Mouse (Mus musculus) megakaryocyte, adult 5-6 weeks (primary cell): ENCODE measurements around the gene Rab24. TPM values are rescaled to one million over a fixed set of nuclear protein-coding genes. Genes with fewer than 3 reads are reported as not detected.

Experiments used
- total RNA-seq, 2 experiments: library from RNA; stranded (forward) in 1 of 2; stranded (reverse) in 1 of 2; fragments of 153-499, 151-499 nt in 1 of 2; fragments of 221-1000, 200-1000 nt in 1 of 2; gene quantifications; 2 replicates each; pipeline versions ENCODE4 v1.2.3 to v1.2.4; 2015 to 2017

The Rab24 gene
- total RNA-seq, 2 experiments from 2014 or later: 54.4 to 228 TPM

Other genes with a start within 250 kb of the Rab24 start
- gene Uimc1, start 221.6 kb downstream of the Rab24 start, total RNA-seq (2015): 54.5 and 58.7 TPM in 2 replicates
- 69.5 and 85.7 TPM in 2 replicates for gene Uimc1, start 221.6 kb downstream of the Rab24 start, total RNA-seq (2017)
- gene Zfp346, start 216.6 kb downstream of the Rab24 start, total RNA-seq (2015): 8.0 and 12.3 TPM in 2 replicates
- gene Zfp346, start 216.6 kb downstream of the Rab24 start, total RNA-seq (2017): 6.6 and 8.2 TPM in 2 replicates
- not detected in 2 replicates for gene Gm17617, start 188.4 kb downstream of the Rab24 start, total RNA-seq (2015)
- gene Gm17617, start 188.4 kb downstream of the Rab24 start, total RNA-seq (2017): not detected in 2 replicates
- not detected in 2 replicates for gene Fgfr4, start 169.3 kb downstream of the Rab24 start, total RNA-seq (2015)
- not detected in 2 replicates for gene Fgfr4, start 169.3 kb downstream of the Rab24 start, total RNA-seq (2017)
- 68.2 TPM in 2 replicates for gene Nsd1, start 112.2 kb downstream of the Rab24 start, total RNA-seq (2015)
- gene Nsd1, start 112.2 kb downstream of the Rab24 start, total RNA-seq (2017): 71.6 and 83.6 TPM in 2 replicates
- 455 and 498 TPM in 2 replicates for gene Prelid1, start 1.4 kb downstream of the Rab24 start, total RNA-seq (2015)
- gene Prelid1, start 1.4 kb downstream of the Rab24 start, total RNA-seq (2017): 146 and 163 TPM in 2 replicates
- gene Mxd3, start 7.9 kb upstream of the Rab24 start, total RNA-seq (2015): 33.1 and 36.5 TPM in 2 replicates
- gene Mxd3, start 7.9 kb upstream of the Rab24 start, total RNA-seq (2017): 31.4 and 36.1 TPM in 2 replicates
- 73.6 and 74.9 TPM in 2 replicates for gene Lman2, start 40.8 kb upstream of the Rab24 start, total RNA-seq (2015)
- 91.4 and 96.4 TPM in 2 replicates for gene Lman2, start 40.8 kb upstream of the Rab24 start, total RNA-seq (2017)
- 55.3 and 56.5 TPM in 2 replicates for gene Rgs14, start 47.8 kb upstream of the Rab24 start, total RNA-seq (2015)
- gene Rgs14, start 47.8 kb upstream of the Rab24 start, total RNA-seq (2017): 68.1 and 75.0 TPM in 2 replicates
- 0.39 and 0.58 TPM in 2 replicates for gene Slc34a1, start 76.2 kb upstream of the Rab24 start, total RNA-seq (2015)
- 0.44 and 2.0 TPM in 2 replicates for gene Slc34a1, start 76.2 kb upstream of the Rab24 start, total RNA-seq (2017)
- gene Pfn3, start 93.3 kb upstream of the Rab24 start, total RNA-seq (2015): not detected in 2 replicates
- gene Pfn3, start 93.3 kb upstream of the Rab24 start, total RNA-seq (2017): not detected in 2 replicates
- gene F12, start 104.8 kb upstream of the Rab24 start, total RNA-seq (2015): 0.13 and 0.21 TPM in 2 replicates
- not detected in 2 replicates for gene F12, start 104.8 kb upstream of the Rab24 start, total RNA-seq (2017)
- 87.3 and 89.9 TPM in 2 replicates for gene Grk6, start 123.1 kb upstream of the Rab24 start, total RNA-seq (2015)
- 144 and 155 TPM in 2 replicates for gene Grk6, start 123.1 kb upstream of the Rab24 start, total RNA-seq (2017)
- 1.1 and 1.2 TPM in 2 replicates for gene Prr7, start 142.3 kb upstream of the Rab24 start, total RNA-seq (2015)
- 1.4 and 1.8 TPM in 2 replicates for gene Prr7, start 142.3 kb upstream of the Rab24 start, total RNA-seq (2017)
- 0.18 TPM in 1 of 2 replicates, not detected in the other for gene Dbn1, start 166.2 kb upstream of the Rab24 start, total RNA-seq (2015)
- 0.57 and 2.9 TPM in 2 replicates for gene Dbn1, start 166.2 kb upstream of the Rab24 start, total RNA-seq (2017)
- gene Pdlim7, start 191.7 kb upstream of the Rab24 start, total RNA-seq (2015): 23.8 and 25.9 TPM in 2 replicates
- gene Pdlim7, start 191.7 kb upstream of the Rab24 start, total RNA-seq (2017): 9.4 and 12.4 TPM in 2 replicates
- 73.6 and 80.6 TPM in 2 replicates for gene Dok3, start 207.3 kb upstream of the Rab24 start, total RNA-seq (2015)
- gene Dok3, start 207.3 kb upstream of the Rab24 start, total RNA-seq (2017): 81.2 and 88.6 TPM in 2 replicates
- gene Ddx41, start 214.7 kb upstream of the Rab24 start, total RNA-seq (2015): 16.2 and 20.9 TPM in 2 replicates
- gene Ddx41, start 214.7 kb upstream of the Rab24 start, total RNA-seq (2017): 41.4 and 56.6 TPM in 2 replicates
- 29.7 and 35.4 TPM in 2 replicates for gene Fam193b, start 249.2 kb upstream of the Rab24 start, total RNA-seq (2015)
- gene Fam193b, start 249.2 kb upstream of the Rab24 start, total RNA-seq (2017): 19.1 and 26.4 TPM in 2 replicates